Mouse (Mus musculus) MEL (cell line): ENCODE measurements around the gene Spns1. TPM values are rescaled to one million over a fixed set of nuclear protein-coding genes. Genes with fewer than 3 reads are reported as not detected.

Experiments
- DNase-seq: peaks from one replicate; pipeline ENCODE4 v3.0.0; 2011; ENCODE audit warnings: low read depth, low spot score
- H3K27ac ChIP-seq: 2 replicates; pipeline ENCODE4 v1.5.1; 2012; ENCODE audit warnings: low read depth, mild to moderate bottlenecking, control low read depth, low read length, moderate library complexity; ENCODE audit not compliant: control insufficient read depth
- H3K27me3 ChIP-seq, 2 experiments: fragments of 150-350 bp in 1 of 2; sonication (generic) in 1 of 2; 2 replicates each; pipeline ENCODE4 v1.6.1; 2012; ENCODE audit warnings: low read length in 2 of 2, mild to moderate bottlenecking in 2 of 2, improper control_type of control experiment in 1 of 2, moderate library complexity in 1 of 2; ENCODE audit not compliant: insufficient read depth in 2 of 2, control insufficient read depth in 1 of 2
- H3K36me3 ChIP-seq, 2 experiments: 2 replicates each; pipeline ENCODE4 v1.6.1; 2012 to 2014; ENCODE audit warnings: low read length in 2 of 2, improper control_type of control experiment in 1 of 2, inconsistent platforms in 1 of 2, mild to moderate bottlenecking in 1 of 2; ENCODE audit not compliant: insufficient read depth in 2 of 2, control insufficient read depth in 1 of 2
- H3K4me1 ChIP-seq, 2 experiments: fragments of 150-350 bp in 1 of 2; sonication (generic) in 1 of 2; 2 replicates each; pipeline ENCODE4 v1.6.1; 2012; ENCODE audit warnings: low read length in 2 of 2, improper control_type of control experiment in 1 of 2, mild to moderate bottlenecking in 1 of 2; ENCODE audit not compliant: insufficient read depth in 2 of 2, control insufficient read depth in 1 of 2
- H3K4me3 ChIP-seq, 2 experiments: fragments of 150-350 bp in 1 of 2; sonication (generic) in 1 of 2; 2 replicates each; pipeline ENCODE4 v1.5.1; 2012; ENCODE audit warnings: low read depth in 2 of 2, low read length in 2 of 2, mild to moderate bottlenecking in 2 of 2, moderate library complexity in 2 of 2, control low read depth in 1 of 2, improper control_type of control experiment in 1 of 2; ENCODE audit not compliant: control insufficient read depth in 1 of 2, insufficient read depth in 1 of 2
- H3K79me2 ChIP-seq: 2 replicates; pipeline ENCODE4 v1.6.1; 2012; ENCODE audit warnings: mild to moderate bottlenecking, low read length, moderate library complexity; ENCODE audit not compliant: control insufficient read depth, poor library complexity, insufficient read depth
- H3K9ac ChIP-seq: 2 replicates; pipeline ENCODE4 v1.6.1; 2012; ENCODE audit warnings: low read depth, mild to moderate bottlenecking, control low read depth, low read length, moderate library complexity; ENCODE audit not compliant: control insufficient read depth, poor library complexity, severe bottlenecking
- H3K9me3 ChIP-seq: fragments of 150-350 bp; sonication (generic); replicated peaks from 2 replicates; pipeline ENCODE4 v1.6.1; 2012; ENCODE audit warnings: mild to moderate bottlenecking, low read length, improper control_type of control experiment, moderate library complexity; ENCODE audit not compliant: insufficient read depth
- BHLHE40 ChIP-seq: IDR thresholded peaks from 2 replicates; pipeline ENCODE4 v1.6.1; 2012; ENCODE audit warnings: low read depth, mild to moderate bottlenecking, inconsistent platforms, low read length, improper control_type of control experiment, borderline replicate concordance
- CHD1 ChIP-seq: IDR thresholded peaks from 2 replicates; pipeline ENCODE4 v1.6.1; 2012; ENCODE audit warnings: low read depth, mild to moderate bottlenecking, inconsistent platforms, low read length, improper control_type of control experiment
- CHD2 ChIP-seq: IDR thresholded peaks from 2 replicates; pipeline ENCODE4 v1.6.1; 2011; ENCODE audit warnings: low read length, improper control_type of control experiment
- CTCF ChIP-seq, 3 experiments: IDR thresholded peaks in 2 of 3; conservative IDR thresholded peaks in 1 of 3; 2 replicates each; pipeline ENCODE4 v1.5.1; 2011 to 2012; ENCODE audit warnings: low read length in 3 of 3, low read depth in 2 of 3, mild to moderate bottlenecking in 2 of 3, improper control_type of control experiment in 1 of 3, inconsistent platforms in 1 of 3, mixed read lengths in 1 of 3, moderate library complexity in 1 of 3; ENCODE audit not compliant: control insufficient read depth in 1 of 3, insufficient read depth in 1 of 3, poor library complexity in 1 of 3, severe bottlenecking in 1 of 3
- E2F4 ChIP-seq: IDR thresholded peaks from 2 replicates; pipeline ENCODE4 v1.6.1; 2011; ENCODE audit warnings: low read depth, low read length, improper control_type of control experiment, borderline replicate concordance
- EP300 ChIP-seq, 2 experiments: IDR thresholded peaks; 2 replicates each; pipeline ENCODE4 v1.6.1; 2011; ENCODE audit warnings: improper control_type of control experiment in 2 of 2, low read length in 2 of 2, low read depth in 1 of 2, mild to moderate bottlenecking in 1 of 2
- KAT2A ChIP-seq: conservative IDR thresholded peaks from 2 replicates; pipeline ENCODE4 v1.6.1; 2012; ENCODE audit warnings: low read depth, low read length, improper control_type of control experiment, inconsistent platforms
- MAFK ChIP-seq: IDR thresholded peaks from 2 replicates; pipeline ENCODE4 v1.6.1; 2011; ENCODE audit warnings: low read depth, mild to moderate bottlenecking, low read length, improper control_type of control experiment, borderline replicate concordance
- MAX ChIP-seq: IDR thresholded peaks from 2 replicates; pipeline ENCODE4 v1.6.1; 2011; ENCODE audit warnings: low read length, improper control_type of control experiment
- MAZ ChIP-seq: IDR thresholded peaks from 2 replicates; pipeline ENCODE4 v1.6.1; 2012; ENCODE audit warnings: low read depth, mild to moderate bottlenecking, inconsistent platforms, low read length, improper control_type of control experiment
- MEF2A ChIP-seq: IDR thresholded peaks from 2 replicates; pipeline ENCODE4 v1.6.1; 2014; ENCODE audit warnings: low read depth, mild to moderate bottlenecking, inconsistent platforms, low read length, improper control_type of control experiment; ENCODE audit not compliant: poor library complexity, insufficient replicate concordance, severe bottlenecking; ENCODE audit errors: extremely low read depth
- NRF1 ChIP-seq: IDR thresholded peaks from 2 replicates; pipeline ENCODE4 v1.6.1; 2014; ENCODE audit warnings: low read depth, mild to moderate bottlenecking, inconsistent platforms, low read length, improper control_type of control experiment, moderate library complexity; ENCODE audit not compliant: poor library complexity, insufficient read depth, severe bottlenecking
- POLR2A ChIP-seq, 2 experiments: IDR thresholded peaks; 2 replicates each; pipeline ENCODE4 v1.6.1; 2011 to 2012; ENCODE audit warnings: low read length in 2 of 2, mild to moderate bottlenecking in 2 of 2, control low read depth in 1 of 2, improper control_type of control experiment in 1 of 2, low read depth in 1 of 2, moderate library complexity in 1 of 2; ENCODE audit not compliant: control insufficient read depth in 1 of 2, insufficient read depth in 1 of 2, poor library complexity in 1 of 2
- RCOR1 ChIP-seq: IDR thresholded peaks from 2 replicates; pipeline ENCODE4 v1.6.1; 2012; ENCODE audit warnings: low read depth, mild to moderate bottlenecking, inconsistent platforms, low read length, improper control_type of control experiment
- SIN3A ChIP-seq: IDR thresholded peaks from 2 replicates; pipeline ENCODE4 v1.6.1; 2012; ENCODE audit warnings: low read length, improper control_type of control experiment, inconsistent platforms
- TBP ChIP-seq: IDR thresholded peaks from 2 replicates; pipeline ENCODE4 v1.8.0; 2011; ENCODE audit warnings: low read depth, low read length, improper control_type of control experiment
- TCF12 ChIP-seq: IDR thresholded peaks from 2 replicates; pipeline ENCODE4 v1.6.1; 2014; ENCODE audit warnings: low read depth, mild to moderate bottlenecking, inconsistent platforms, low read length, improper control_type of control experiment, moderate library complexity
- UBTF ChIP-seq: IDR thresholded peaks from 2 replicates; pipeline ENCODE4 v1.6.1; 2012; ENCODE audit warnings: low read depth, mild to moderate bottlenecking, inconsistent platforms, low read length, improper control_type of control experiment, moderate library complexity, borderline replicate concordance; ENCODE audit not compliant: insufficient read depth
- USF1 ChIP-seq: IDR thresholded peaks from 2 replicates; pipeline ENCODE4 v1.6.1; 2014; ENCODE audit warnings: low read depth, mild to moderate bottlenecking, inconsistent platforms, low read length, improper control_type of control experiment, moderate library complexity
- USF2 ChIP-seq, 2 experiments: IDR thresholded peaks; 2 replicates each; pipeline ENCODE4 v1.6.1; 2011 to 2012; ENCODE audit warnings: improper control_type of control experiment in 2 of 2, low read length in 2 of 2, borderline replicate concordance in 1 of 2, inconsistent platforms in 1 of 2, low read depth in 1 of 2, mild to moderate bottlenecking in 1 of 2; ENCODE audit not compliant: insufficient read depth in 1 of 2
- ZC3H11A ChIP-seq: IDR thresholded peaks from 2 replicates; pipeline ENCODE4 v1.6.1; 2012; ENCODE audit warnings: low read depth, mild to moderate bottlenecking, inconsistent platforms, low read length, improper control_type of control experiment
- ZKSCAN1 ChIP-seq: IDR thresholded peaks from 2 replicates; pipeline ENCODE4 v1.6.1; 2012; ENCODE audit warnings: low read depth, mild to moderate bottlenecking, inconsistent platforms, low read length, improper control_type of control experiment, moderate library complexity
- polyA plus RNA-seq, 2 experiments: library from polyadenylated mRNA; stranded (reverse) in 1 of 2; unstranded in 1 of 2; fragments of >175 nt in 1 of 2; fragments of >200 nt in 1 of 2; gene quantifications; 2 replicates each; pipeline versions ENCODE4 v1.2.1 to v1.2.4; 2012; ENCODE audit warnings: low replicate concordance in 2 of 2, low read depth in 1 of 2; ENCODE audit not compliant: insufficient read length in 2 of 2, insufficient read depth in 1 of 2, missing spikeins in 1 of 2
- total RNA-seq: library from RNA; depleted of rRNA; stranded (reverse); fragments of 300-350 nt; gene quantifications from 2 replicates; pipeline ENCODE4 v1.2.3, GENCODE M21; 2012

Spns1 gene
- total and polyA plus RNA-seq, 3 experiments = 28.9 to 81.6 TPM; not detected in 1

GRCm38 (mm10) chr7:126351419-126351951 is 25.8 kb downstream of the Spns1 start:
- Histone ChIP-seq H3K4me3 (no peak overlapping the region), H3K4me1 (peaks cover 0 to 19% of the 10 kb centered on the region in 2 experiments; a peak in 2 of 4 replicates), H3K9me3 (no peaks in the 10 kb centered on the region), H3K9ac (no peak overlapping the region), H3K36me3 (peaks cover 0 to 17% of the 10 kb centered on the region in 2 experiments; a peak in 2 of 4 replicates), H3K27ac (no peak overlapping the region), H3K27me3 (no peaks in the 10 kb centered on the region), H3K79me2 (no peaks in the 10 kb centered on the region; the same call in 1 of the 2 replicates)
- DNase-seq = no peak
- TF ChIP-seq NRF1 = no peak
- no peak for TF ChIP-seq TCF12
- TF ChIP-seq E2F4 = no peak
- no peak for TF ChIP-seq CHD1
- TF ChIP-seq CHD2 = no peak
- no peak for TF ChIP-seq ZC3H11A
- no peak for TF ChIP-seq MAZ
- no peak for TF ChIP-seq CTCF (IDR thresholded peaks at IDR 0.05 in 2 of 3, conservative IDR thresholded peaks at IDR 0.05 in 1 of 3; ENCODE audit: control insufficient read depth in 1 of 3, insufficient read depth in 1 of 3, low read depth in 2 of 3, low read length in 3 of 3, poor library complexity in 1 of 3, severe bottlenecking in 1 of 3)
- no peak for TF ChIP-seq EP300 (IDR thresholded peaks at IDR 0.05; ENCODE audit: low read depth in 1 of 2, low read length in 2 of 2)
- TF ChIP-seq MAX = no peak
- no peak for TF ChIP-seq MEF2A
- TF ChIP-seq MAFK = no peak
- TF ChIP-seq USF1 = no peak
- no peak for TF ChIP-seq TBP
- TF ChIP-seq BHLHE40 = no peak

- no peak for DNase-seq
- no peak overlapping the region for H3K9ac ChIP-seq
Observed at GRCm38 (mm10) chr7:126350748-126351418, 26.4 kb downstream of the Spns1 start.

More at GRCm38 (mm10) chr7:126350748-126351418, 26.4 kb downstream of the Spns1 start:
- TF ChIP-seq SIN3A = no peak
- TF ChIP-seq POLR2A (IDR thresholded peaks at IDR 0.05; ENCODE audit: control insufficient read depth in 1 of 2, insufficient read depth in 1 of 2, low read depth in 1 of 2, low read length in 2 of 2, poor library complexity in 1 of 2) = no peak
- no peak for TF ChIP-seq ZKSCAN1
- no peak for TF ChIP-seq MEF2A
- TF ChIP-seq KAT2A = no peak
- no peak for TF ChIP-seq NRF1
- TF ChIP-seq USF1 = no peak
- TF ChIP-seq RCOR1 = no peak
- TF ChIP-seq UBTF = no peak
- TF ChIP-seq TBP = no peak
- TF ChIP-seq TCF12 = no peak
- TF ChIP-seq USF2 (IDR thresholded peaks at IDR 0.05; ENCODE audit: borderline replicate concordance in 1 of 2, insufficient read depth in 1 of 2, low read depth in 1 of 2, low read length in 2 of 2) = no peak
- no peak for TF ChIP-seq E2F4
- Histone ChIP-seq H3K4me3 (no peak overlapping the region), H3K36me3 (peaks cover 0 to 12% of the 10 kb centered on the region in 2 experiments; a peak in 2 of 4 replicates), H3K9me3 (no peaks in the 10 kb centered on the region), H3K79me2 (no peaks in the 10 kb centered on the region; the same call in 1 of the 2 replicates), H3K4me1 (peaks cover 0 to 16% of the 10 kb centered on the region in 2 experiments; a peak in 2 of 4 replicates), H3K27ac (no peak overlapping the region), H3K27me3 (no peaks in the 10 kb centered on the region)
